Mouse (Mus musculus): ENCODE measurements around the gene Ryr3. TPM values are rescaled to one million over a fixed set of nuclear protein-coding genes. Genes with fewer than 3 reads are reported as not detected.

Ryr3 gene
- polyA plus RNA-seq, 1 experiment from 2014 or later = 2.2 TPM

- ATAC-seq (no peak), DNase-seq (ENCODE audit: low read depth, low spot score) (no peak)
- CTCF ChIA-PET = interaction anchor here (1.1 to 1.7 kb wide), 4 partner anchors 12 to 24 kb away, joined by 3 to 6 read pairs (median 3); no protein-coding TSS in a partner anchor
- peak; percentile 16 for TF ChIP-seq CTCF (IDR thresholded peaks at IDR 0.05)
- no peaks in the 10 kb centered on the region for H3K27me3 ChIP-seq
- in situ Hi-C loops (cut with MboI; ENCODE audit: low pct_unique_long_range_greater_than_20kb) = loop anchor here (25.0 kb wide), 1 partner anchor 988 kb away; no protein-coding TSS in a partner anchor
- POLR2A ChIA-PET = no interaction called here
These were observed 417.4 kb downstream of the Ryr3 start for GRCm38 (mm10) chr2:112799351-112799994.

DNA sequence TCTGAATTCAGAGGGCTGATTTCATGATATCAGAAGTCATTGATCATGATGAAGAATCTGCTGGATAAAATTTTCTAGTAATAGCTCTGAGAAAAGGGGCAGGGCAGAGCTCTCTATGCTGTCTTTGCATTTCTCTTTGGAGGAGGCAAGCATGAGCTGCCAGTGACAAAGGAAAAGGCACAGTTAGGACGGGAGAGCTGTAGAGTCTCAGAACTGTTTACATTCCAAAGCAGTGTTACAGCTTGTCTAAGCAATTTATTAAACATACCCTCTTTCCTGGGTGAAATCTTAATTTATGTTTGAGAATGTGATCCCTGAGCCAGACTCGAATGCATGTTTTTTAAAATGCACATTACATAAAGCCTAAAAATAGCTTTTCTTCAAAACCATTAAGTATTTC lies 435.3 kb downstream of the Ryr3 start:
- POLR2A ChIA-PET = no interaction called here
- no peak for TF ChIP-seq CTCF (IDR thresholded peaks at IDR 0.05)
- no peaks in the 10 kb centered on the region for H3K27me3 ChIP-seq
- CTCF ChIA-PET = interaction anchor here (0.8 to 1.8 kb wide), 6 partner anchors 9 to 520 kb away, joined by 3 to 5 read pairs (median 3); no protein-coding TSS in a partner anchor
- ATAC-seq (no peak), DNase-seq (ENCODE audit: low read depth, low spot score) (no peak)
- in situ Hi-C loops (cut with MboI; ENCODE audit: low pct_unique_long_range_greater_than_20kb) = loop anchor here (25.0 kb wide), 1 partner anchor 1006 kb away; no protein-coding TSS in a partner anchor

DNA sequence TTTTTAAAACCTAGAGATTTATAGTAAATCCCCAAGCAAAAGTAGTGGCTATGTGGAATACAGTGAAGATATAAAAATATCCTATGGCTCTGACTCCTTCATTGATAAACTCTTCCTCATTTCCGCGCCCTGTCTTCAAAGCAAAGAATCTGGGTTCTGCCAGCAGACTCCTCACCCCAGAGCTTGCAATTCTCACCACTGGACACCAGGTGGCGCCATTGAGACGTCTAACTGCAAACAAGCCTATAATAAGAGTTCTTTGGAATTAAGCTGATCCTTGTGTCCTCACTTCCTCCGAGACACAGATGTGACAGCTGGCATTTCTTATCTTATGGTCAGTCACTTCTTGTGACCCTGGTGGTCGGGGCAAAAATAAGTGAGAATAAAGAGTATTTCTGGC lies 442.1 kb downstream of the Ryr3 start:
- POLR2A ChIA-PET = no interaction called here

DNA sequence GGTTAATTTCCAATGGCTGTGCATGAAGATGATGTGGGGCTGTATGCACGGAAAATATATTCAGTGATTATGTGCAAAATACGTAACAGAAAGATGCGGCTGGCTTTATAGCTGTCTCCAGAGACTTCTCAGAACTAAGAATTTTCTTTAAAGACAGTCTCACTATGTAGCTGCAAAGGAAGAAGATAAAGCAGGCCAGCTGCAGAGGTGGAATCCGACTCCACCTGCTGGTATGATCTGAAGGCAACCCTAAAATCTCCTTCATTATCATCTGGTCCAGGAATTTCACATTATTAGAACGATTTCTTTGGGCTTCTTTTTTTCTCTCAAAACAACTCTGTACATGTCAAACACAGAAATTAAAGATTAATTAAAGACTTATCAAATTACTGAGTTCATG lies 449.2 kb downstream of the Ryr3 start:
- no peak for DNase-seq (ENCODE audit: low read depth, low spot score)

More for the DNA sequence above, 442.1 kb downstream of the Ryr3 start:
- DNase-seq (ENCODE audit: low read depth, low spot score) (peak; percentile 6), ATAC-seq (no peak)
- TF ChIP-seq CTCF (IDR thresholded peaks at IDR 0.05) = peak; percentile 67
- no peaks in the 10 kb centered on the region for H3K27me3 ChIP-seq
- in situ Hi-C loops (cut with MboI; ENCODE audit: low pct_unique_long_range_greater_than_20kb) = loop anchor here (10.0 to 25.0 kb wide), 2 partner anchors 650 to 1013 kb away; no protein-coding TSS in a partner anchor
- CTCF ChIA-PET = interaction anchor here (0.6 to 2.1 kb wide), 9 partner anchors 9 to 522 kb away, joined by 3 to 5 read pairs (median 3); no protein-coding TSS in a partner anchor

DNA sequence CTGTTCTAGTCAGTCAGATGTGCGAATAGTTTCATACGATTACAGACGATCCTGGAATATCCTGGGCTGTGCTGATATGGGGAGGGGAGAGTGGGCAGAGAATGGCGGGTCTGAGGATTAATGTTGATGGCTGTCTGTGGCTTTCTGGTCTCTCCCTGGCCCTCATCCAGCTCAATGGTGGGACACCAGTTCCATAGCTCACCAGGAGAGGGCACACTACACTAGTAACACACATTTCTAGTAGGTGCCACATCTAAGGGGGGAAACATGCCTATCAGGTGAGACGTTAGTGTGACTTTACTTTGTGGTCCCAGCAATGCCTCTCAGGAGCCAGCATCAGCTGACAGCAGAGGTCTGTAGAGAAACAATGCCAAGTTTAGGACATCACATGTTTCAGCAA lies 451.9 kb downstream of the Ryr3 start:
- H3K27me3 ChIP-seq = no peaks in the 10 kb centered on the region
- TF ChIP-seq CTCF (IDR thresholded peaks at IDR 0.05) = peak; percentile 61
- ChIA-PET POLR2A (no interaction called here), CTCF (interaction anchor here (0.8 to 1.7 kb wide), 4 partner anchors 9 to 29 kb away, joined by 3 to 4 read pairs (median 4); no protein-coding TSS in a partner anchor)
- DNase-seq (ENCODE audit: low read depth, low spot score) (no peak), ATAC-seq (no peak)
- in situ Hi-C loops (cut with MboI; ENCODE audit: low pct_unique_long_range_greater_than_20kb) = loop anchor here (5.0 kb wide), 1 partner anchor 263 kb away; no protein-coding TSS in a partner anchor

More for the DNA sequence above, 449.2 kb downstream of the Ryr3 start:
- in situ Hi-C loops (cut with MboI; ENCODE audit: low pct_unique_long_range_greater_than_20kb) = loop anchor here (5.0 kb wide), 1 partner anchor 265 kb away; no protein-coding TSS in a partner anchor
- H3K27me3 ChIP-seq = no peaks in the 10 kb centered on the region
- no peak for ATAC-seq
- ChIA-PET POLR2A (no interaction called here), CTCF (no interaction called here)
- TF ChIP-seq CTCF (IDR thresholded peaks at IDR 0.05) = peak; percentile 51

- CTCF ChIA-PET = interaction anchor here (0.8 kb wide), 2 partner anchors 9 to 10 kb away, joined by 3 to 4 read pairs; no protein-coding TSS in a partner anchor
- POLR2A ChIA-PET = no interaction called here
- ATAC-seq (no peak), DNase-seq (ENCODE audit: low read depth, low spot score) (no peak)
- no peaks in the 10 kb centered on the region for H3K27me3 ChIP-seq
- in situ Hi-C loops (cut with MboI; ENCODE audit: low pct_unique_long_range_greater_than_20kb) = no loop called here
- no peak for TF ChIP-seq CTCF (IDR thresholded peaks at IDR 0.05)
These were observed 452.6 kb downstream of the Ryr3 start for GRCm38 (mm10) chr2:112764274-112764673.

DNA sequence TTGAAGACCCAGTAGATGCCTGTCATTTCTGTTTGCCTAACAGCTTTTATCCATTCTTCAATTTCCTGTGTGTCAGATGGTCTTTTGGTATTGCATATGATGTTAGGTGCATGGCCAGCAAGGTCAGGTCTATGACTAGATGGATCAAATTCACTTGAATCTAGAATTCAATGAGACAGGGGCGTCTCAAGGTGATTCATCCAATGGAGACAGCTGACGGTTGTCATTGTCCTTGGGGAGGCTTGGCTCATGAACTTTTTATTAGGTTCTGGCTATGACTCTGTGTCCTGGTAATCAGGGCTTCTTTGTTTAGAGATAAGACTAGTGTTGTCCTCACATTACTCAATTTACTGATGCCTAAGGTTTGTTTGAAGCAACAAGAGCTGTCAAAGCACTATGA lies 454.9 kb downstream of the Ryr3 start:
- TF ChIP-seq CTCF (IDR thresholded peaks at IDR 0.05) = no peak
- no peaks in the 10 kb centered on the region for H3K27me3 ChIP-seq
- DNase-seq (ENCODE audit: low read depth, low spot score) (no peak), ATAC-seq (no peak)
- ChIA-PET POLR2A (no interaction called here), CTCF (interaction anchor here (1.6 kb wide), 1 partner anchor 13 kb away, joined by 4 read pairs; no protein-coding TSS in a partner anchor)
- in situ Hi-C loops (cut with MboI; ENCODE audit: low pct_unique_long_range_greater_than_20kb) = no loop called here

DNA sequence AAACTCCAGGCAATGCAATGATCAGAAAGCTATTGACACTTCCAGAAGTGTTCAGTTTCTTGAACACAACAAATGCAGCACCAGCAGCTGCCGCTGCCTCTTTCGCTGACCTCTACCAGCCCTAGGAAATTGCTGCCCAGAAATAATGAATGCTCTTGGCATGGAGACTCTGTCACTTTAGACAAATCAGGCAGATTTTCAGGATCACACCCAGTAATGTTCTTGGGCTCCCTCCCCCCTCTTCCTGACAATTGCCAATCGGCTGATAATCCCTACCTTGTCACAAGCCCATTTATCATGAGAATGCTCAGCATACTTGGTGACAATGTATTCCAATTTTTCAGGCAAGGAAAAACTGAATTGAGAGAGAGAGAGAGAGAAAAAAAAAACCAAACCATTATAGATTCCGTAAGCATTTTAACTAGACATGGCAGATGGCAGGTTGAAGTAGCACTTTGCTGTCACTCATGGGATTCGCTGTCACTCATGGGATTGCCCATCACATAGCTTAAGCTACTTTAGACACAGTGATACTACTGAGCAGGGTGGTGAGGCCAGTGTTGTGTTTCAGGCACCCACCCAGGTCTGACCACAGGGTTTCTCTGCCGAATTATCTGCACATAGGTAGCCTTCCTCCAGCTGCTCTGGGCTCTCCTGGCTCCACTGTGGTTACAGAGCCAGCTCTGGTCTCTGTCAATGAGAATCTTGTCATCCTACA lies 455.5 kb downstream of the Ryr3 start:
- TF ChIP-seq CTCF (IDR thresholded peaks at IDR 0.05) = no peak
- POLR2A ChIA-PET = no interaction called here
- no peaks in the 10 kb centered on the region for H3K27me3 ChIP-seq
- in situ Hi-C loops (cut with MboI; ENCODE audit: low pct_unique_long_range_greater_than_20kb) = no loop called here
- ATAC-seq (no peak), DNase-seq (ENCODE audit: low read depth, low spot score) (no peak)
- CTCF ChIA-PET = interaction anchor here (1.6 kb wide), 1 partner anchor 13 kb away, joined by 4 read pairs; no protein-coding TSS in a partner anchor

- ChIA-PET CTCF (no interaction called here), POLR2A (no interaction called here)
- no peak for TF ChIP-seq CTCF (IDR thresholded peaks at IDR 0.05)
- H3K27me3 ChIP-seq = no peaks in the 10 kb centered on the region
- no peak for ATAC-seq
- in situ Hi-C loops (cut with MboI; ENCODE audit: low pct_unique_long_range_greater_than_20kb) = no loop called here
- no peak for DNase-seq (ENCODE audit: low read depth, low spot score)
These were observed 456.2 kb downstream of the Ryr3 start for GRCm38 (mm10) chr2:112760692-112761091.

DNA sequence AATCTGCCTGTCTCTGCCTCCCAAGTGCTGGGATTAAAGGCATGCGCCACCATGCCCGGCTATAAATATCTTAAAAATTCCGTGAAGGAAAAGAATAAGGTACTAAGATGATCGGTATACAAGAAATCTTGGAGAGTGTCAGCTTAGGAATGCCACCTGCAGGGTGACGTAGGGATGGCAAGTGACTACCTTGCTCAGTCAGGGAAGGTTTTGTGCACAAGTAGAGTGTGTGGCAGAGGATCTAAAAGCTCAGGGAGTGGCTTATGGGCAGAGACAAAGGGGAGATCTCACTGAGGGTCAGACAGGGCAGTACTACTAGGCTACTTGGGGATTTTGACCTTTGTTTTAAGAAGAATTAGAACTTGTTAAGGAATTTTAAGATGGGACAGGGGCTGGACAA lies 457.2 kb downstream of the Ryr3 start:
- ATAC-seq = no peak
- no peaks in the 10 kb centered on the region for H3K27me3 ChIP-seq
- TF ChIP-seq CTCF (IDR thresholded peaks at IDR 0.05) = no peak
- in situ Hi-C loops (cut with MboI; ENCODE audit: low pct_unique_long_range_greater_than_20kb) = no loop called here
- DNase-seq (ENCODE audit: low read depth, low spot score) = no peak
- ChIA-PET CTCF (no interaction called here), POLR2A (no interaction called here)

DNA sequence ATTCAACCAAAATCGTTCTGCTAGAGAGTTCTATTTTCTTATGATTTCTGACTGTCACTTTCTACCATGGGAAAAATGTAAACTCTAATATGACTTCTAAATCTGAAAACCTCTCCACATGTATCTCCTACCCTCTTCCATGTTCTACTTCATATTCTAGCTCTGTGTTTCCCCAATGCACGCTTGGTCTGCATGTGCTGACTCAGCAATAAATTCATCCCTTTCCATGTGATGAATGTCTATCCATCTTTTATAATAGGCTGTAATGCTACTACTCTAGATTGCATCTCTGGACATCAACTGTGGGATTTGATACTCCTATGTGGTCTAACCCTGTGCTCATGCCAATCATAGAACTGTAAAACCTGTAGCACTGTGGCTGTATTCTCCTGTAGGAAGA lies 458.2 kb downstream of the Ryr3 start:
- DNase-seq (ENCODE audit: low read depth, low spot score) = no peak
- no peaks in the 10 kb centered on the region for H3K27me3 ChIP-seq
- TF ChIP-seq CTCF (IDR thresholded peaks at IDR 0.05) = no peak
- POLR2A ChIA-PET = no interaction called here
- in situ Hi-C loops (cut with MboI; ENCODE audit: low pct_unique_long_range_greater_than_20kb) = no loop called here
- no peak for ATAC-seq
- CTCF ChIA-PET = interaction anchor here (1.3 kb wide), 1 partner anchor 9 kb away, joined by 4 read pairs; no protein-coding TSS in a partner anchor

All from Patski (cell line).